Mouse (Mus musculus) thymus, postnatal 10 days (tissue): Measurements from ENCODE around the gene Cacnb2.

Source experiments
- DNase-seq, 2 experiments: peaks; one replicate each; pipeline ENCODE4 v3.0.0; 2021; ENCODE audit warnings: low spot score in 2 of 2

Gene Cacnb2

DNA sequence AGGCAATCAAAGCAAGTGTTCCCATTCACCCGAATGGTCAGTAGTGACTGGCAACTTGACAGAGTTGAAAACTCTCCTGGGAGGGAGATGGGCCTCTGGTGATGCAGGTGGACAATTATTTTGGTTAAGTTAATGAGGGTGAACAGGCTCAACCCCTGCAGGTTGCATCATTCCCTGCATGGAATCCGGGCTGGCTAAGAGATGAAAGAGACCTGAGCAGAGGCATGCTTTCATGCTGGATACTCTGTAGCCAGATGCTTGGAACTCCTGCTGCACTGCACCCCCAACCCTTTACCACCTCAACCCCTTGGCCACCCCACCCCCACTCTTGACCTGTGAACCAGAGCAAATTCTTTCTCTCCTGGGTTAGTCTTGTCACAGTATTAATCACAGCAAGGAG, 258.7 kb downstream of the Cacnb2 start:
- DNase-seq, result no peak

DNA sequence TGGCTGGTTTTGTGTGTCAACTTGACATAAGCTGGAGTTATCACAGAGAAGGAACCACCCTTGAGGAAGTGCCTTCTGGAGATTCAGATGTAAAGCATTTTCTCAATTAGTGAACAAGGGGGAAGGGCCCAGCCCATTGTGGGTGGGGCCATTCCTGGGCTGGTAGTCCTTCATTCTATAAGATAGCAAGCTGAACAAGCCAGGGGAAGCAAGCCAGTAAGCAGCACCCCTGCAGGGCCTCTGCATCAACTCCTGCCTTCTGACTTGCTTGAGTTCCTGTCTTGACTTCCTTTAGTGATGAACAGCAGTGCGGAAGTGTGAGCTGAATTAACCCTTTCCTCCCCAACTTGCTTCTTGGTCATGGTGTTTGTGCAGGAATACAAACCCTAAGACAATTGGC, 260.1 kb downstream of the Cacnb2 start:
- DNase-seq, result no peak

DNA sequence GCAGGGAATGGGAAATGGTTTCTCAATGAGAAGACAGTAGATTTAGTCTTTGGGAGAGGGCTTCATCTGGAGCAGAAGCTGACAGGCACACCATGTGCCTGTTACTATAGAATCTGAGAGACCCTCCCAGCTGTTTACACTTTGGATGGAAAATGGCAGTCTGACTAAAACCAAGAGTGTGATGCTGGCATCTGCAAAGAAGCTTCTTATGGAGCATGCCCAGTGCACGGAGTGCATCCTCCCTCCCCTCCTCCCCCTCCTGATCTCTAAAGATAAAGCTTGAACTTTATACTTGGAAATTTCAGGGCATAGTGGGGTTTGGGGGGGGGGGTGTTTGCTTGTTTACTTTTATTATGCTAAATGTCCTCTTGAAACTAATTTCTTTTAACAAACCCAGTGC, 270.2 kb downstream of the Cacnb2 start:
- DNase-seq, result no peak

DNA sequence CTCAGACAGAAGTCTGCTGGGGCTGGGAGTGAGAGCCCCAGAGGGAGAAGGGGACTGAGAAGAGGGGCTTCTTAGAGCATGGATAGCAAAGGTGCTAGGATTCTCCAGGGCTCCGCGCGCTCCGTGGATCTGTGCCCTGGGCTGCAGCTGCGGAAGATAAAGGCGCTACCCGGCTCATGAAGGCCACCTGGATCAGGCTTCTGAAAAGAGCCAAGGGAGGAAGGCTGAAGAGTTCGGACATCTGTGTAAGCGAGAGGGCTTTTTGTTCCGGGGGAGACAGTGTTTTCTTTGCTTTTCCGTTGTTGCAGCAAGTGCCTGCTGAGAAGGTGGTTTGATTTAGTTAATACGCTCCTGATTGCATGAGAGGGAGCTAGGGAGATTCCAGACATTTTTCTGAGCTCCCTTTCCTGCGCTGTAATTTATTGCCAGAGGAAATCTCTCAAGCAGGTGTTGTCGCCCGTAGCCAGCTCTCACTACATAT, 270.9 kb downstream of the Cacnb2 start:
- no peak for DNase-seq

DNA sequence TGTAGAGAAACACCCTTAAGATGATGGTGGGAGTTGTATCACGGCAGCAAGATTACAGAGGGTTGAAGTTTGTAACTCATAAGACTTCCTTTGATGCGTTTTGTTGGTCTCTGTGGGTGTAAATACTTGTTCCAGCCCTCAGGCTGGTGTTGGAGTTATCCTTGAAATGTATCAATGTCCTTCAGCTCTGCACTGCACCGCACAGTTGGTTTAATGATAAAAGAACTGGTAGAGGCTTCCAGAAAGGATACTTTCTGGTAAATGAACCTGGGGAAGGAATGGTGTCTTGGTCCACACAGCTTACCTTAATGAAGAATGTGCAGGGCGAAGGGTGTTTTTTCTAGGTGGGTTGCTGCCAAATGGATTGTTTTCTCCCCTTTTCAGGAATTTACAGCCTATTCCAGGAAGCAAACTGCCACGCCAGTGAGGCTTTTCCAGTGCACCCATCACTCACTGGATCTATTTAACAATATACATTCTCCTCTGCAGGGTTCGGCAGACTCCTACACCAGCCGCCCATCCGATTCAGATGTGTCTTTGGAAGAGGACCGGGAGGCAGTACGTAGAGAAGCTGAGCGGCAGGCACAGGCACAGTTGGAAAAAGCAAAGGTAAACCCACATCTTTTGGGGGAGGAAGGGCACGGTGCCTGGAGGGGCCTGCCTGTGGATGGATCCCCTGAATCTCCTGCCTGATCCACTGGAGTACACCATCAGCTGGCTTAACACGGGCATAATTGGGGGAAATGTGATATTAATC, 271.6 kb downstream of the Cacnb2 start:
- no peak for DNase-seq

DNA sequence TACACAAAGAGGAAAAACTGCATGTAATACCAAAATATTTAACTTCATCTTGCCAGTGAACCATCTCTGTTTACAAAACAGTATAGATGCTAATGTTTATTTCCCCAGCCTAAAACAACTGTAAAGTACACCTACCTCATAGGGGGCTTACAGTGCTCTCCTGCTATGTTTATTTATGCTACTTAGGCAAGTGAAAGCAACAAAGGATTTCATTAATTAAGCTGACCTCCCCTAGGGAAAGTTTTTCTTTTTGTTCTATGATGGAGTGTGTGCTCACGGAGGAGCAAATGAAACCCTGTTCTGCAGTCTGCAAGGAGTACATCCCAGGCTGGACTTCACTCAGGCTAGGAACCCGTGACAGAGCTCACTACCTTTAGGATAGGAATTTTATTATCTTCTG, 272.2 kb downstream of the Cacnb2 start:
- no peak for DNase-seq

DNA sequence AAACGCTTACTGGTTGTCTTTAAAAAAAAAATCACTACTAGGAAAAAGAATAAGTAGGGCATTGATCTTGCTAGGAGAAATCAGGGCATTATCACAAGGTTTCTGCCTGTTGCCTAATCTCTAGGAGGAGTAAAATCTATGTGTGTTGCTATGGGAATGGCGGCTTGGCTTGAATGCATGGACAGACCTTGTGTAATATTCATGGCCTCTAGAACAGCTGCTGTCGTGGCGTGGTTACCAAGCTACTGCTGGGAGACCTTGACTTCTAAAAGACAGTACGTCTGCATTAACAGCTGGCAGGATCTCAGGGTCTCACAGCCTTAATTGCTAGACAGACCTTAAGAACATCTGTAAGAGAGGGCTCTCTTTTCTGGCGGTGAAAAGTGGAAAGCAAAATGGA, 272.7 kb downstream of the Cacnb2 start:
- DNase-seq, result no peak

DNA sequence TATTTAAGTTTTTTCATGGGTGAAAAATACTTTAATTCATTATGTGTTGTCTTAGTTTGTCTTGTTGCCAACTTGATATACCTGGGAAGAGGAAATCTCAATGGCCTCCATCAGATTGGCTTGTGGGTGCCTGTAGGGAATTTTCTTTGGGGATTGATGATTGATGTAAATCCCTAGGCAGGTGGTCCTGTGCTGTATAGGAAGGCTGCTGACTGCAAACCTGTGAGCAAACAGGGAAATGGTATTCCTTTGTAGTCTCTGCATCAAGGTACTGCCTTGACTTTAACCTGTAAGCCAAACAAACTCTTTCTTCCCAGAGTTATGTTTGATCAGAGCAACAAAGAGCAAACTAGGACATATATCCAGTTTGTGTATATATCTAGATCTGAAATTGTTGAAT, 276.1 kb downstream of the Cacnb2 start:
- DNase-seq, result no peak

DNA sequence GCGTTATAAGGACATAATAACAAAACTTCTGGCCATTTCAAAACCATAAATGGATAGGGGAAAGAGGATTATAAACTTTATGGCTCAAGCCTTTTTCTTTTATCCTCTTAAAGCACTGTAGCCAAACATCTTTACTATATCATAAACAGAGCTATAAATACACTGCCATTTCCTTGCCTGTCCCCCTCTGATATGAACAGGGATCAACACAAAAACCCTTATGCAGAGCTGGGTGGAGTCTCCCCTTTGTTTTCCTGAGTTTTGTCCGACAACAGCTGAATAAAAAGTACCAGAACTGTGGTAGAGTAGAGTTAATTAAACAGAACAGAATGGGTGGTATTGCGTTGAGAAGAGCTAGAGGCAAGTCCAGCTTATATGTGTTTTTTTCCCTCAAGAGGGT, 280.6 kb downstream of the Cacnb2 start:
- DNase-seq, result no peak

DNA sequence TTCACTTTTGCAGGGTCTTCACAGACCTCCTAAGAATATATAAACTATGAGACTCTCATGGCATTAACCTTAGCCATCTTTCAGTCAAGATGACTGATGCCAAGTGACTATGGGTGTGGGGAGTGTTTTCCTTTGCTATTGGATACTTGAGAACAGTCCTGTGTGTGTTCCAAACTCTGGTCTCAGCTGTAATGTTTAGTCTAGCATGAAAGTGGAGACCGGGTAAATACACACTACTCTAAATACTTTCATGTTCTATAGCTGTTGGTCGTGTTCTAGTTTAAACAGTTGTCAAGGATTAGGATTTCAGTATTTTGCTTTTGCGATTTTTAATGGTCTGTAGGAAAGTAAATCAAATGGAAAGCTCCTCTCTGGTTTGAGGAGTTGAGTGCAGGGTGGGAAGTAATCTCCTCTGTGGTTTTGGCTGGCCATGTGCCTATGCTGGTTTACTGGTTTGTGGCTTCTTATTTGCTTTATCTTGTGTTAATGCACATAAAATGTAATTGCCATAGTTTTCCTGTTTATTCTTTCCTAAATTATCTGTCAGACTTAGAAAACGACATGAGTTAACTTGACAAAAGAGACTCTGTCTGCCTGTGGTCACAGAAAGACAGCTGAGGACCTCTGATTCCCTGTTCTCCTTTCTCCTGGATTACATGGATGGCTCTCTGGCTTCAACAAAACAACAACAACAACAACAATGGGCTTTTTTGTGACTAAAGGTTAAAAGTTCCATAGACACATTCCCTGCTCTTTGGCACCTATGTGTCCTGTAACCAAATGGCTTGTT, 285.7 kb downstream of the Cacnb2 start:
- DNase-seq, result no peak

DNA sequence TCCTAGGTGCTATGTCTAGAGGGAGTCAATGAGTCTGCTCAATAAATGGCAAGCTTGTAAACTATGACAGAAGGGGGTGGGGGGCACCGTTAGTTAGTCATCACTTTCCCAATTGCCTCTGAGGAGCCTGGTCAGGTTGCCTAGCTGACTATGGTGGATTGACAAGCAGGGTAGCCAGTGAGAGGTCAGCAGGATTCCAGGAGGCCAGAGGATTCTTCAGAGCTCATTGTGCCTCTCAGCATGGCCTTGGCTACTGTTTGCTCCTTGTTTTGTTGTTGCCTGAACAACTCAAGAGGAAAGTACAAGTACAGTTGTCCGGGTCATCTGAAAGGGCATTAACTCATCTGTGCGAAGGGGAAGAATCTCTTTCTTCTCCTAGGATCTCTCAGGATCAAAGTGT, 300.9 kb downstream of the Cacnb2 start:
- no peak for DNase-seq

DNA sequence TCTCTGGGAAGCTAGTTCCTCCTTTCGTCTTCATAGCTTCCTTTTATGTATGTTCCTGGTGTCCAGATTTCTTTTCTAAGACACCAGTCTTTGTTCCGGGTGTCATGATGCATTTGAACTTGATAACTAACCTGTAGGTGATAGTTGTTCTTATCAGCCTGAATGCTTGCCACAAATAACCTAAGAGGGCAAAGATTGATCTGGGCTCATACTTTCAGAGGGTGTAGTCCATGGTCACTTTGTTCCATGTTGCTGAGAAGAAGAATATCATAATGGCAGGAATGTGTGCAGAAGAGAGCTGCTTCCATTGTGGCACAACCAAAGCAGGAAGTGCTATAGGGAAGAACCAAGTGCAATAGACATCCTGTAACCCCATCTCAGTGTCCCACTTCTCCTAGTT, 302.0 kb downstream of the Cacnb2 start:
- no peak for DNase-seq

DNA sequence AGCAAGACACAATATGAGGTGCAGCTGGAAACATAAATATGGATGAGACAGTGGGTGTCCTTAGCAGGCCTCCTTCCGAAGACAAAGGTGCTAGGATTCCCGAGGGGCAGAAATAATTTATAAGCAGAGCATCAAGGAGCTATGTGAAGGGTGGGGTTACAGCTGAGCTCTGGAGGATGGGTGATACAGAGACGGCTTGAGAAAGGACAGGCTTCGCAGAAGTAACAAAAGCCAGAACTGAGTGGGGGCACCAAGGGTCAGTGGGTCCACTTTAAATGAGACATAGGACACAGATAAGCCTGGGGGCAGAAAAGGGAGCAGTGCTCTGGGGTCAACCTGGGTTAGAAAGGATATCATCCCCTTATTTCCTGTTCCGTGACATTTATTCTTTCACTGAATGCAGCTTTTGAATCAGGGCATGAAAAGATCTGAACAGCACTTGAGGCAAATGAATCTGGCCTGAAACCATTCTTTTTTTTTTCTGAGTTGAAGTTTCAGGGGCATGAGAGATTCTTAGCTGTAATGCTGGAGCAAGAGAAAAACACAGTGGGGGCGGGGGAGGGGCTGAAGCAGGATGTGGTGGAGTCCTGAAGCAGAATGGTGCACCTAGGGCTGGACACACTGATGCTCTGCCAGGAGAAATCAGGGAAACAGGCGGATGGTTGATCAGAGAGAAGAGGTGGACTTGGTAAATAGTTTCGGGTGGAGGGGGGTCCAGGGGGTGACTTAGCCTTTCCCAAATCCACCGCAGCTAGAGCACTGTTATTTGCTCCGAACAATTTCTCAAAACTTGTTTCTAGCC, 304.4 kb downstream of the Cacnb2 start:
- DNase-seq, result no peak

DNA sequence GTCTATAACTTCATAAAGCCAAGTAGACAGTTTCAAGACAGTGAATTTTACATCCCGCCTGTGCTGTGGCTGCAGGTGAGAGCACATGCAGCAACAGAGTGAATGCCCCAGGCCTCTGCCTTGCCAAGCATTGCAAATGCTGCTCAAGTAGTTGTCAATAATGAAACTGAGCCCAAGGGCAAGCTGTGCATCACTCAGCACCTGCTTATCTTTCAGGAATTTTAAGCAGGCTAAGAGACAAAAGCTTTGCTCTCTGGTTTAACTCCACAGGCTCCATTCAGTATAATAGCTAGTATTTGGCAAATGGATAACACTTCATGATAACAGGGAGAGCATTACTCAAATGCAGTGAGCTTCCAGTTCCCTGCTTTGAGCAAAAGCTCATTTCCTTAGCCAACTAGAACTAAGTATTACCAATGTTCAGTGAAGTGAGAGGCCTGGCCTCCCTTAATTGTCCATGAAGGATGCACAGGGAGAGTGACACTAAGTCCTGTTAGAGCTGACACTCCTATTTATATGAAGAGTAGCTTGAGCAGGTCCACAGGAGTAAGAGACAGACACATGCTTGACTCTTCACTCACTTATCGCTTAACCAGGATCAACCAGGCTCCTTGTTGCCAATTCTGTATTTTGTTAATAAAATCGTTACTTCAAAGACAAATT, 314.8 kb downstream of the Cacnb2 start:
- DNase-seq, result no peak

DNA sequence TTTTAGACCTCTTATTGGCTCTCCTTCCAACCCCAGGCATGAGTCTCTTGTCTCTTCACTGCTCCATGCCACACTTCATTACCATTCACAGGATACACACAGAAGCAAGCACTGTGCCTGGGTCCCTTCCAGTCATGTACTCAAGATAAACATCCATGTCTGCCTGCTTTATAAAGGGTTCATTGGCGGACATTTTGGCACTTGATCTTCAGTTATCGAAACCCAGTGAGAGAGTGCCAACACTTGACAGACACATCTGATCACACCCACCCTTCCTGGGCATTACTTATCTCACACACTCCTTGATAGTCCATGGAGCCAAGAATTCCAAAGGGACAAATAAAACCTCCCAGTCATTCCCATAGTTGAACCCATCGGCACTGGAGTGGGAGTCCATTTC, 327.0 kb downstream of the Cacnb2 start:
- no peak for DNase-seq

DNA sequence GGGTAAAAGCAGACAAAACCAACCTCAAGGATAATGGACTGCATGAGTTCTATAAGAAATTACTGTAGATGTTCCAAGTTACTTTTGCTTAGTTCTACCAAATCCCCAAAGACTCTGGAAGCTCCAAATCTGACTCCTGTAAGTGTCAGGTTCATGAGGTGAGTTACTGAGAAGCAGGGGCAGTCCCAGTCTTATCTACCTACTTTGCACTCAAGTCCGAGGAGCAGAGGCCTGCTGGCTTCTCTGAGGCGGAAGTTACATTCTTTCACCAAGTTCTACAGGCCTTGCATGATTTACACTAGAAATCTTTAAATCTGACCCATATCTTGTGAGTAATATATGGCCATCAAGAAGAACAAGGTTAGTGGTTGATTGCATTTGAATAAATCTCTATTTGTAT, 329.1 kb downstream of the Cacnb2 start:
- no peak for DNase-seq

DNA sequence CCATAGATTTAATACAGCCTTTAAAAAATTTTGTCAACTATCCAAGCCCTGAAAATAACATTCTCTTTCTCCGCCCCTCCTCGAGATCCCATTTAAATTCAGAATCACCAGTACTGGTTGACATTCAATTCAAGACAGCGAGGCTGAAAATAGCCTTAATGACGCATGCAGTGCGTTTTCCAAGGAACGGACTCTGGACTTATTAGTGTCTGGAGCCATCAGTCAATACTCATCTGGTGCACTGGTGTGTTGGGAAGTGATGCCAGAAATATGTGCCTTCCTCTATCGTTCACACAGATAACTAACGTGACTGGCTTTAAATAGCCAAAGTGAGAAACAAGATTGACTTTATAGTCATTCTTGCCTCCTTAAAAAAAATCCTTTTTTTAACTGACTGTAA, 333.6 kb downstream of the Cacnb2 start:
- DNase-seq, result no peak

DNA sequence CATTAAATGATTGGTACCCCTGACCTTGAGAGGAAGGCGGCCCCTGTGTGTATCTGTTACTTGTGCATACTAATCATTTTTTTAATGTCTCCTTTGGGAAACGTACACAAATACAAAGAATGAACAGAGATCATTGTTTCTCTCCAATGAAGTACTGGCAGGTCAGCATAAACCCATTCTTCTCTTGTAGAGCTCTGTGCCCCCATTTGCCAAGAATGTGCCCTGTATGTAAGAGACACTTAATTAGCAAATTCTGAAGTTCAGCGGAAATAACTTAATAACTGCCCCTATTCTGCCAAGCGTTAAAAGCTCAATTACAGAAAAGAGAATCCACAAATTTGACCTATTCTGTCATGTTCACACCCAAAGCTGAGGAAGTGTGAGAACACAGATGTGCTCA, 339.4 kb downstream of the Cacnb2 start:
- DNase-seq, result no peak

DNA sequence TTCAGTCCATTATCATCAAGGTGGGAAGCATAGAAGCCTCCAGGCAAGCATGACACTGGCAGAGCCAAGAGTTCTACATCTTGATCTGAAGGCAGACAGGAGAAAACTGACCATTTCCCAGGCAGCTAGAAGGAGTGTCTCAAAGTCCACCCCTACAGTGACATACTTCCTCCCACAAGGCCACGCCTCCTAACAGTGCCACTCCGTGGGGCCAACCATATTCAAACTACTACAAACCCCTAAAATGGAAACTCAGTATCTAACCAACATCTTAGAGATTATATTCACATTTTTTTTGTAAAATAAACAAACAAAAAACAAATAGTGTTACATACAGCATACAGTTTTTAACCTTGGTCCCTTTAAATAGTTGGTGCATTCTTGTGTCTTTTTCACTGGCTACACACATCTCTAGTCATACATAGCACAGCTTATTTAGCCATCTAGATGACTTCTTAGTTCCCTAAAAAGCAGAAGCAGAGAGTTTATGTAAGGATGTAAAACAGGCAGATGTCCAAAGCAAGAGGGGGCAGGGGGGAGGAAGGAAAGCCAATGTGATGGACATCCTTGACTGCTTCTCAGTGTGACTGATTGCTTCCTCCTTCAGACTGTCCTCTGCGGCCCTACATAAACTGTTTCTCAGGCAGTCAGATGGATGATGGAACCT, 340.9 kb downstream of the Cacnb2 start:
- DNase-seq, result no peak

DNA sequence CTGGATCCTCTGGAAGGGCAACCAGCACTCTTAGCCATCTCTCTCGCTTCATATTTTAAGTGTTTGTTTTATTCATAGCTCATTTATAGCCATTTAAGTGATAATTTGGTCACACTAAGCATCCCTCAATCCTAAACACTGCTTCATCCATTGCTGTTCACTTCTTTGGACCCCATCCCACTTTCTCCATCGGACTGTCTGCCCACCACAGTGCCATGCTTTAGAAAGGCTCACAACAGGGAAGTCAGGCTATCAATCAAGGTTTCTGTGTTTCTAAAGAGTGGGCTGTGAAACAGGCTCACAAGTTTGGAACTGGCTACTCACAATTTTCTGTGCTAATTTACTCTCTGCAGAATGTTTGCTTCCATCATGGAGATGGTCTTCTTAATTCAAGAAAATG, 350.2 kb downstream of the Cacnb2 start:
- DNase-seq, result no peak

DNA sequence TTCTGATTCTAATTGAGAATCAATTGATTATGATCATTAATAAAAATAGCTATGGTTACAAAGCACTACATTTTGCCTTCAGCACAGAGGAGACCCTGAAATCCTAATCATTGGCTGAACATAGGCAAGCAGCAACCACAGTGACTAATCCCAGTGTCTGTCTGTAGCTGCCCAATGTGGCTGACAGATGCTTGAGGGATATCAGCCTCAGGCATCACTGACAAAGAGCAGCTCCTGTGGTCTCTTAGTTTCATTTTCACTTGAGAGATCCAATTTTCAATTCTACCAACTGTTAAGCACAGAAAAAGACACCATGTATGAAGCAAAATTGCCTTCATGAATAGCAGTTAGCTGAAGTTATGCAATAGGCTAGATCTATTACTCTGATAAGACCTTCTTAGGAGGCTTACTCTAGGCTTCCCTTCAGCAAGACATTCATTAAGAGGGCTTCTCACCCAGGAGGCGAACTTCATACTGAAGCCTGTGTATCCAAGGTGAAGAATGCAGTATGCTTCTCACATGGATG, 358.1 kb downstream of the Cacnb2 start:
- no peak for DNase-seq
